Mouse (Mus musculus): ENCODE measurements around the gene Ormdl3. TPM values are rescaled to one million over a fixed set of nuclear protein-coding genes. Genes with fewer than 3 reads are reported as not detected.
"Not testable (repeated sequence)": the region's sequence is repeated elsewhere in the genome, so short reads cannot be mapped to it uniquely, and the experiment has no call there.

Gene Ormdl3
- 69.4 and 71.9 TPM in 2 replicates for polyA plus RNA-seq (2015; fragmentation: Nextera tagmentation; extraction: Ambion mirVana)

DNA sequence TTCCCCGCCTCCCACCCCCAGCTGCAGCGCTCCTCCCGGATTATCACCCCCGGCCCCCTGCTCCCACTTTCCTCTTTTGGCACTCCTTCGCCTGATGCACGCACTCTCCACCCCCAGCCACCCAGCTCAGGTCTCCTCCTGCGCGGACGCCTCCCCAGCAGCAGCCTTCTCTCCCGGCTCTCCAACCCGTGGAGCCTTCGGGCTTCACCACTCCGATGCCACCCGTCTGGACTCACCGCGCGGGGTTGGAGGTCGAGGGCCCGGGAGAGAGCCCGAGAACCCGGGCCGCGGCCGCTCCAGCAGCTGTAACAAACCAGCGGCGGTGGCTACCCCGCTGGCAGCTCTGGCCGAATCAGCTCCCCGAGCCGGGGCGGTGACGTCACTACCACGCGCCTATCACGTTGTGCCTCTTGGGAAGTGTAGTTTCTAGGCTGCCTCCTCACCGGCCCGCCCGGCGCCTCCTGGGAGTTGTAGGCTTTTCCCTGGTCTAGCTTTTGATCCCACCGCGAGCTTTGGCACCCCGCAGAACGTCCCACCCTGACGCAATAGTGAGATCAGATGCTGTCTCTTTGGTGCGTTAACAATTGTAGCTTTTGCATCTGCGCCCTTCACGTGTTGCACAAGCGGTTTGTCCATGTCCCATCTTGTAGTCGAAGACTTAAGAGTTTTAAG lies at the start of gene Ormdl3:
Ormdl3 (minus strand) TSS at position 477 of the 672 bp plus-strand sequence.
- peak within 1 kb of the TSS; percentile 85 for H3K27ac ChIP-seq
- H3K27me3 ChIP-seq: peaks cover 4% of the 10 kb centered on the region; the same call in 1 of the 2 replicates
- H3K9me3 ChIP-seq: no peaks in the 10 kb centered on the region
- H3K36me3 ChIP-seq: peaks cover 21% of the 10 kb centered on the region
- WGBS: under 1% methylated on average over 49 of the region's 49 CpGs
- H3K4me3 ChIP-seq: peak within 1 kb of the TSS; percentile 86
- H3K4me2 ChIP-seq: peak within 1 kb of the TSS; percentile 88
- ATAC-seq (ENCODE audit: insufficient number of reproducible peaks, insufficient read depth, low FRiP score, low TSS enrichment, low read depth): peak; percentile 87
- H3K9ac ChIP-seq: peak within 1 kb of the TSS; percentile 90
- peaks cover 33% of the 10 kb centered on the region for H3K4me1 ChIP-seq

DNA sequence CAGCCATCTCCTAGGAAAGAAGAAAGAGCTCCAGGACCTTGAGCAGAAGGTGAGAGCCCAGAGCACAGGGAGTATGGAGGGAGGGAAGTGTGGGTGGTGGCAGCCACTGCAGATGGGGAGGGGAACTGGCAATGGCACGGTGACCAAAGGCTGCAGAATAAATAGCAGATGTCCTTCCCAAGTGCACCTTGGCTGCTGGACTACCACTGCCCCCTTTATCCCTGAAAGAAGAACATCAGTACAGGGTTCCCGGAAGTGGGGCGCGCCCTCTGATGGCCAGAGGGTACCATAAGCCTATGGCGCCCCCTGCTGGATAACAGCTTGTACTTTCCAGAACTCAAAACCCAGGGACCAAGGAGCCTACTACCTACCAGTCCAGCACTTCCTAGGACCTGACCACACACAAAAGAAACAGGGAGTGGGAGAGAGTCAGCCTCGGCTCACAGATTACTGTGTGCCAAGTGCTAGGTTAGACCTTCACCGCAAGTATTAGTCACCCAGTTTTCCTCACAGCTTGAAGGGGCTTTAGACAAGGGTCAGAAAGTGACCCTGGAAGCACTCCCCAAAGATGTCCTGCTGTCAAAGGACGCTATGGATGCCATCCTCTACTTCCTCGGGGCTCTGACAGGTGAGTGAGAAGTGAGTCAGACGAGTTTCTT lies 48.3 kb upstream of the Ormdl3 start:
- H3K4me3 ChIP-seq; H3K4me2 ChIP-seq; H3K9ac ChIP-seq; H3K9me3 ChIP-seq; H3K27me3 ChIP-seq; H3K27ac ChIP-seq; H3K36me3 ChIP-seq; ATAC-seq (ENCODE audit: insufficient number of reproducible peaks, insufficient read depth, low FRiP score, low TSS enrichment, low read depth); H3K4me1 ChIP-seq: not testable (repeated sequence)
- 28% methylated on average over 10 of the region's 10 CpGs for WGBS

DNA sequence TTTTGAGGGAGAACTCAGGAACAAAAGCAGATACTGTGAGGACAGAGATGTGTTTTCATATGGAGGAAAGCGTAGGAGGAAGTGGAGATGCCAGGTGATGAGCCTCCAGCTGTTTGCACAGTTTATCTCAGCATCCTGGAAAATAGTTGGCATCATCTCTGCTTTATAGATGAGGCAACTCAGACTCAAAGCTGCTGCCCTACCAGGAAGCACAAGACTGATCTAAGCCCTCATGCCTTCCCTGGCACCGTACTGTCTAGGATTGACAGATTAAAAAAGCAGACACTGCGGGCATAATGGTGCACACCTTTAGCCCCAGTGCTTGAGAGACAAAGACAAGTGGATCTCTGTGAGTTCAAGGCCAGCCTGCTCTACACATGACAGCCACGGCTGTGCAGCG lies 43.5 kb upstream of the Ormdl3 start:
- no peak for ATAC-seq (ENCODE audit: insufficient number of reproducible peaks, insufficient read depth, low FRiP score, low TSS enrichment, low read depth)
- Histone ChIP-seq H3K9me3 (no peaks in the 10 kb centered on the region), H3K9ac (no peak overlapping the region), H3K4me1 (no peaks in the 10 kb centered on the region), H3K27me3 (peaks cover 3% of the 10 kb centered on the region; the same call in 1 of the 2 replicates), H3K36me3 (no peaks in the 10 kb centered on the region), H3K4me3 (no peak overlapping the region), H3K4me2 (no peak overlapping the region), H3K27ac (no peak overlapping the region)
- WGBS: 81% methylated on average over 5 of the region's 5 CpGs

DNA sequence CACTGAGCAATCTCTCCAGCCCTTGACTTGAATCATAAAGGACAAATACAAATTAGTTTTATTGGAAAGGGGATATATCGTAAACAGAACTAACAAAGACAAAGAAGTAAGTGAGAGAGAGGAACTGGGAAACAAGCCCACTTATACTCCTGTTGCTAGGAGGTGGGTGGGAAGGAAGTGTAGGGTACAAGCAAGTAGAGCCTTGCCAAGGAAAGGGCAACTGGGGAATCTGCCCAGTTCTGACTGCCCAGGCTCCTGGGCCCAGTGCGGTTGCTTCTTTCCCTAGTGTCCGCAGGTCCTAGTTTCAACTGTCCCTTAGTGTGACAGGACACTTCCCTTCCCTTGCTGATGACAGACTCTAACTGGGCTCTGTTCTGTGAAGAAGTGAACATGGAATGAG lies 41.5 kb upstream of the Ormdl3 start:
- Histone ChIP-seq H3K4me2 (no peak overlapping the region), H3K9me3 (0 out of 2 replicates have a peak, but pooled peaks cover 3% of the 10 kb centered on the region), H3K27ac (no peak overlapping the region), H3K36me3 (no peaks in the 10 kb centered on the region), H3K4me3 (no peak overlapping the region), H3K9ac (no peak overlapping the region), H3K27me3 (peaks cover 3% of the 10 kb centered on the region; the same call in 1 of the 2 replicates), H3K4me1 (no peaks in the 10 kb centered on the region)
- WGBS: 98% methylated on average over 3 of the region's 3 CpGs
- ATAC-seq (ENCODE audit: insufficient number of reproducible peaks, insufficient read depth, low FRiP score, low TSS enrichment, low read depth): no peak

DNA sequence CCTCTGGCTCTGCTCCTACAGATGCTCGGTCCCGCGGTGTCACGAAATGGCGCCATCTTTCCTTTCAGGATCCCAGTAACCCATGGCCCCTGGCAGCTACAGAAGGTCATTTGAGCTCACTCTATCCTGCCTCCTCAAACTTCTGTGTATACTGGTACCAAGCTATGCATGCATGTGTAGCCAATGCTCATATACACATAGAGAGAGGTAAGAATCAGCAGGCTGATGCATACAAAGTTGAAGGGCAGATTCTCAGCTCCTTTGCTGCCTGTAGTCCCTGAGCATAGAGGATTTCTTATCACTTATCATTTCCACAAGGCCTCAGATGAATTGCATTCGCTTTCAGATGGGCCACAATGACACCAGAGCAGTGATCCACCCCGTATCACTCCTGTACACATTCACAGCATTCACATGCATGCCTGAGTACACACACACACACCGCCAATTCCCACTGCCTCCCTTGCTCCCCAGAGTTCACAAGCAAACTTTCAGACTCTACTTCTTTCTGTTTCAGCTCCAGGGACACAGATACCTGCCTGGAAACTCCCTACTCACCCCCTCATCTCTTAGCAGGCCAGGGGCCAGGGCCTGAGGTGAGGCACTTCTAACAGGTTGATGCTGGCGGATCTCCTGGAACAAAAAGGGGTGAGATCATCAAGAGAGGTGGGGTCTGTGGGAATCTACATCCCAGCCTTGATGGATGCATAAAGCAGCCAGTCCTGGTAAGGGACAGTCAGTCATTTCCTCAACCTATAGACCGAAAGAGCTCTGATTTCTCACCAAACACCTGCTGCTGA lies 38.6 kb upstream of the Ormdl3 start, which contains the start of the genes Gm12355 and Gsdma3:
Gm12355 (minus strand) TSS at position 51 of the 800 bp plus-strand sequence.
Gsdma3 (plus strand) TSS at position 750 of the 800 bp plus-strand sequence.
- Histone ChIP-seq H3K4me3 (no peak within 1 kb of the TSS), H3K27ac (no peak within 1 kb of the TSS), H3K4me2 (no peak within 1 kb of the TSS), H3K27me3 (peaks cover 3% of the 10 kb centered on the region; the same call in 1 of the 2 replicates), H3K9me3 (0 out of 2 replicates have a peak, but pooled peaks cover 5% of the 10 kb centered on the region), H3K9ac (no peak within 1 kb of the TSS), H3K4me1 (no peaks in the 10 kb centered on the region), H3K36me3 (no peaks in the 10 kb centered on the region)
- whole genome bisulfite sequencing: 86% methylated on average over 10 of the region's 10 CpGs
- no peak for ATAC-seq (ENCODE audit: insufficient number of reproducible peaks, insufficient read depth, low FRiP score, low TSS enrichment, low read depth)

DNA sequence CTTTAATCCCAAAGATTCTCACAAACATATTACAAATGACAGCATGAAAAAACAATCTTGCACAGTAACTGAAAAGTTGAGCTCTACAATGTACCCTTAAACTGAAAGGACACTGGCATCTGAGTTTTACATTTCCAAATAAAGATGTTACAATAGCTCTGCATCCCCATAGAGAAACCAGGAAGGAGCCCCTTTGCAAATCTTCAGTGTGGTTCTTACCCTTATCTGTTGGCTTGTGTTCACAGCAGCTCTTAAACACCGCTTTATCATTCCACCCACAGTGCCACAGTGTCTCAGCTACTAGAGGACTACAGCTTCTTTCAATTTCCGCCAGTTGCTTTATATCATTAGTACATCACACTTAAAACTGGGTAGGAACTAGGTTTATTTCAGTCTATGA lies 37.2 kb upstream of the Ormdl3 start:
- H3K9me3 ChIP-seq; H3K9ac ChIP-seq; H3K4me3 ChIP-seq; H3K27me3 ChIP-seq; H3K27ac ChIP-seq; H3K36me3 ChIP-seq; ATAC-seq (ENCODE audit: insufficient number of reproducible peaks, insufficient read depth, low FRiP score, low TSS enrichment, low read depth); H3K4me1 ChIP-seq; H3K4me2 ChIP-seq: not testable (repeated sequence)
- 89% methylated on average over 2 of the region's 2 CpGs for WGBS

DNA sequence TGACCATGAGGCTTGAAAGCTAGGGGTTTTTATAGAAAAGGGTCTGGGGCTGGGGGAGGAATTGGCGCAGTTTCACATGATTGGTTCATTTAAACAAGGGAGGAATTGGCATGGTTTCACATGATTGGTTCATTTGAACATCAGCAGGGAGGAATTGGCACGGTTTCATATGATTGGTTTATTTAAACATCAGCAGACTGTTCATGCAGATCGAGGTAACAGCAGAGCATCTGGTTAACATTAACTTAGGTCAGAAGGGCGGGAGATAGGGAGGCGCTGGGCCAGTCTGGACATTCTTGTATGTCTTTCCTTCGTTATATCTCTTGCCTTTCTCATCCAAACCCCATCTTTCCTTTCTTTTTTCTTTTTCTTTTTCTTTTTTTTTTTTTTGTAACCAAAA lies 36.8 kb upstream of the Ormdl3 start:
- H3K4me2 ChIP-seq; ATAC-seq (ENCODE audit: insufficient number of reproducible peaks, insufficient read depth, low FRiP score, low TSS enrichment, low read depth); H3K9me3 ChIP-seq; H3K27ac ChIP-seq; H3K9ac ChIP-seq; H3K4me1 ChIP-seq; H3K36me3 ChIP-seq; H3K4me3 ChIP-seq; H3K27me3 ChIP-seq: not testable (repeated sequence)
- 70% methylated on average over 6 of the region's 6 CpGs for WGBS

DNA sequence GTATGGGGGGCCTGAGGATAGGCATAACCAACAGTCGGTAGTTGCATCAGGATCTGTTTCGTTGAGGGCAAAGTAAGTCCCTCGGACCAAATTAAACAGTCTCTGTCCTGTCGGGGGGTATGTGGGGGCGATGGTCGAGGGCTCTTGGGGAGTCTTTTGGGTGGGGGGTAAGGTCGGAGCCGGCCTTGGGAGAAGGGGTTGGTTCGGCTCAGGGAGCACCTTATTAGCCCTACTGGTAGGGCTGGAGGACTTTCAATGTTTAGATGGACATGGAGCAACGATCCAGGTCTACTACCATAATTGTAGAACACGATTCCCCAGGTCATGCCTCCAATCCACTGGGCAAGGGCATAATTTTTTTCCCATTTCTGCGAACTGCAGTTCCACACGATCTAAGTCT lies 33.6 kb upstream of the Ormdl3 start:
- WGBS: 92% methylated on average over 13 of the region's 13 CpGs
- H3K27me3 ChIP-seq: no peaks in the 10 kb centered on the region
- H3K36me3 ChIP-seq: no peaks in the 10 kb centered on the region
- no peak overlapping the region for H3K4me3 ChIP-seq
- 0 out of 2 replicates have a peak, but pooled peaks cover 5% of the 10 kb centered on the region for H3K9me3 ChIP-seq
- H3K4me1 ChIP-seq: no peaks in the 10 kb centered on the region
- no peak for ATAC-seq (ENCODE audit: insufficient number of reproducible peaks, insufficient read depth, low FRiP score, low TSS enrichment, low read depth)
- H3K9ac ChIP-seq: no peak overlapping the region
- no peak overlapping the region for H3K4me2 ChIP-seq
- H3K27ac ChIP-seq: no peak overlapping the region

DNA sequence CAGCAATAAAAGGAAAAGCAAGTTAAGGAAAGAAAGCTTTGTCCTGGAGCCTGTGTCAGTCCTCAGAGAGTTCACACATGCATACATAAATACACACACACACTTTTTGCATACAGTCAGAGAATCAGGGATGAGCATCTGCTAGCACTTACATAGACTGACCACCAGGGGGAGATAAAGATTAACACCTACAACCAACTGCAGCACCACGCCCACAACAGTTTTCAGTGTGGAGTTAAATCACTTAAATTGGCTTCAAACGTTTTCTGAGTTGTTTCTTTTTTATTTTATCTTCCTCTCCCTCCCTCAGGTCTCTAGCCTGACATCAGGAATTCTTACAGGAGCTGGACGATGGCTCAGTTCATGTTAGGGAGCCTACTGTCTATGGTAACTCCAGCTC lies 19.6 kb upstream of the Ormdl3 start:
- ATAC-seq (ENCODE audit: insufficient number of reproducible peaks, insufficient read depth, low FRiP score, low TSS enrichment, low read depth): no peak
- Histone ChIP-seq H3K9ac (no peak overlapping the region), H3K27ac (no peak overlapping the region), H3K4me2 (no peak overlapping the region), H3K4me3 (no peak overlapping the region), H3K36me3 (no peaks in the 10 kb centered on the region), H3K4me1 (peaks cover 5% of the 10 kb centered on the region; the same call in 1 of the 2 replicates), H3K9me3 (no peaks in the 10 kb centered on the region), H3K27me3 (peaks cover 30% of the 10 kb centered on the region)
- 11% methylated on average over 3 of the region's 3 CpGs for whole genome bisulfite sequencing

DNA sequence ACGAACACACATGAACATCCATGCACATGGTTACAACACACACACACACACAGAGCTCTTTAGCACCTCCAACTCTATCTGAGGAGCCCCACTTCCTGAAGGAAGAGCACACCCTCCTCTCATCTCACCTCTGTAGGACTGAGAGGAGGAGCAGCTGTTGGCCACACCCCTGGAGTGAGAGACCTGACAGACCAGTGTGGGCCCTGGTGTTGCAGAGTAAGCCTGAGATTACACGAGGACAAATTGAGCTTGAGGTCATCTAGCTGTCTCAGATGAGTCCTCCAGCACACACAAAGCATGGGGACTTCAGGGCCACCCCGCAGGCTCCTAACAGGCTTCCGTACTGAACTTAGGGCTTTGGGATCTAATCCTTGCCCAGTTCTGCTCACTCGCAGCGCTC lies 17.7 kb upstream of the Ormdl3 start:
- WGBS: 65% methylated on average over 6 of the region's 6 CpGs
- not testable (repeated sequence) for H3K4me3 ChIP-seq; H3K4me2 ChIP-seq; ATAC-seq (ENCODE audit: insufficient number of reproducible peaks, insufficient read depth, low FRiP score, low TSS enrichment, low read depth); H3K9me3 ChIP-seq; H3K36me3 ChIP-seq; H3K27ac ChIP-seq; H3K9ac ChIP-seq; H3K4me1 ChIP-seq
- peaks cover 48% of the 10 kb centered on the region for H3K27me3 ChIP-seq

DNA sequence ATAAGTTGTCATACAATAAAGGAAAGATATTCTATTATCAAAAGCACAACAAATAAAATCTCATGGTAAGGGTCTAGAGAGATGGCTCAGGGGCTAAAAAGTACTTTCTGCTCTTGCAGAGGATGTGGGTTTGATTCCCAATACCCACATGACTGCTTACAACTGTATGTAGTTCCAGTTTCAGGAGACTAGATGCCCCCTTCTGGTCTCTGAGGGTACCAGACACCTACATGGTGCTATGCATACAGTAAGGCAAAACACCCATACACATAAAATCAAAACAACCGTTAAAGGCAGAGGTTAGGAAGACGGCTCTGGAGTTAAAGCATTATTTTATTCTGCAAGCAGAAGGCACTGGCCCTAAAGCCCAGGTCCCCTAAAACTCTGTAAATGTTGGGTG lies 16.8 kb upstream of the Ormdl3 start:
- 80% methylated on average over 2 of the region's 2 CpGs for WGBS
- Histone ChIP-seq H3K4me3 (no peak overlapping the region), H3K36me3 (no peaks in the 10 kb centered on the region), H3K9me3 (no peaks in the 10 kb centered on the region), H3K27ac (no peak overlapping the region), H3K27me3 (peaks cover 50% of the 10 kb centered on the region), H3K4me1 (peaks cover 7% of the 10 kb centered on the region; the same call in 1 of the 2 replicates), H3K9ac (no peak overlapping the region), H3K4me2 (no peak overlapping the region)
- ATAC-seq (ENCODE audit: insufficient number of reproducible peaks, insufficient read depth, low FRiP score, low TSS enrichment, low read depth): no peak
